Mouse (Mus musculus): ENCODE data around the gene Itpkb. TPM values are rescaled to one million over a fixed set of nuclear protein-coding genes. Genes with fewer than 3 reads are reported as not detected.

Gene Itpkb
- polyA plus RNA-seq, 1 experiment, result 6.3 TPM

GRCm38 (mm10) chr1:180390746-180391574 is 60.7 kb downstream of the Itpkb start:
- no peak for TF ChIP-seq POLR2A (IDR thresholded peaks at IDR 0.05; ENCODE audit: borderline replicate concordance, extremely low read depth, insufficient read depth, insufficient read length, poor library complexity, severe bottlenecking)
- TF ChIP-seq CTCF (IDR thresholded peaks at IDR 0.05; ENCODE audit: borderline replicate concordance, extremely low read depth, insufficient read depth, insufficient read length), result no peak
- DNase-seq (ENCODE audit: low read depth), result no peak

DNA sequence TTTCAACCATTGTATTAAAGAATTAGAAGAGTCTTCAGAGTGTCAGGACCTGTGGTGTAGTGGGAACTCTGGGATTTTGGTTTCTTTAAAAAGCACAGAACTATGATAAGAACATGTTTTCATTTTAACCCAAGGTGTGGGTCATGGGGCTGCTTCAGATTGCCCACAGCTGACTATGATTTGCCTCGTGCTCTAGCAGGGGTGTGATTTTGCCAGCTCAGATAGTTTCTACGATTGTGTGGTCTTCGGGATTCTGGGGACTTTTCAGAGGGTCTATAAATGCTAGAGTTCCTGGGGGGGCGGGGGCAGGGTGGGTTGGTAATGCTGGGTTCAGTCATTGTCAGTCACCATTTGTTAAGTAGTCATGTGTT is 61.3 kb downstream of the Itpkb start:
- no peak for DNase-seq (ENCODE audit: low read depth)
- TF ChIP-seq POLR2A (IDR thresholded peaks at IDR 0.05; ENCODE audit: borderline replicate concordance, extremely low read depth, insufficient read depth, insufficient read length, poor library complexity, severe bottlenecking) (no peak), CTCF (IDR thresholded peaks at IDR 0.05; ENCODE audit: borderline replicate concordance, extremely low read depth, insufficient read depth, insufficient read length) (no peak)

DNA sequence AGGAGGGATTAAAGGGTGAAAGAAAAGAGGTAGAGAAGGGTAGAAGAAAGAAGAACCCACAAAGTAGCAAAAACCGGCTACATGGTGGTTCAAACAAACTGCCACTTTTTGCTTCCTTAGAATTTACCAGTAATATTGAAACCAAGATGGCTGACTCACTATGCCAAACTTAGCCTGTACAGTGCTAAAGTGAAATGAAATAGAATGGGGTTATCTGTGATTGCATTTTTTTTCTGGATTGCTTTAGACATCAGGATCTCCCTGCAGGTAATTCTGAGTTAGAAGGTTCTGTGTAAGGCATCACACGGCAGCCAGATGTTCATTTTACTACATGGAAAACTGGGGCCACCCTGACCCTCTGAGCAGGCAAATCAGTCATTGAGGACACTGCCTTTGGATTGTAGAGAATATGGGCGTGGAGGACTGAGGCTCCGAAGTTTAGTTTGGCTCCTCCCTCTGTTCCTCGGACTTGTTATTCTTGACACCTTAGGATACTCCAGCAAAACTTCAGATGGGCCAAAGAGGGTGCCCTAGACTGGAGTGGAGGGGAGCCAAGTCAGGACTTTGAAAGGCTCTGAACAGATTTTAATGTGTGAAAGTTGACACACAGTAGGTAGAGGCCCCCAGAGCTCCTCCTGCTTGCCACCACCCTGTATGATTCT is 62.0 kb downstream of the Itpkb start:
- TF ChIP-seq CTCF (IDR thresholded peaks at IDR 0.05; ENCODE audit: borderline replicate concordance, extremely low read depth, insufficient read depth, insufficient read length), result no peak
- TF ChIP-seq POLR2A (IDR thresholded peaks at IDR 0.05; ENCODE audit: borderline replicate concordance, extremely low read depth, insufficient read depth, insufficient read length, poor library complexity, severe bottlenecking), result no peak
- DNase-seq (ENCODE audit: low read depth), result no peak

DNA sequence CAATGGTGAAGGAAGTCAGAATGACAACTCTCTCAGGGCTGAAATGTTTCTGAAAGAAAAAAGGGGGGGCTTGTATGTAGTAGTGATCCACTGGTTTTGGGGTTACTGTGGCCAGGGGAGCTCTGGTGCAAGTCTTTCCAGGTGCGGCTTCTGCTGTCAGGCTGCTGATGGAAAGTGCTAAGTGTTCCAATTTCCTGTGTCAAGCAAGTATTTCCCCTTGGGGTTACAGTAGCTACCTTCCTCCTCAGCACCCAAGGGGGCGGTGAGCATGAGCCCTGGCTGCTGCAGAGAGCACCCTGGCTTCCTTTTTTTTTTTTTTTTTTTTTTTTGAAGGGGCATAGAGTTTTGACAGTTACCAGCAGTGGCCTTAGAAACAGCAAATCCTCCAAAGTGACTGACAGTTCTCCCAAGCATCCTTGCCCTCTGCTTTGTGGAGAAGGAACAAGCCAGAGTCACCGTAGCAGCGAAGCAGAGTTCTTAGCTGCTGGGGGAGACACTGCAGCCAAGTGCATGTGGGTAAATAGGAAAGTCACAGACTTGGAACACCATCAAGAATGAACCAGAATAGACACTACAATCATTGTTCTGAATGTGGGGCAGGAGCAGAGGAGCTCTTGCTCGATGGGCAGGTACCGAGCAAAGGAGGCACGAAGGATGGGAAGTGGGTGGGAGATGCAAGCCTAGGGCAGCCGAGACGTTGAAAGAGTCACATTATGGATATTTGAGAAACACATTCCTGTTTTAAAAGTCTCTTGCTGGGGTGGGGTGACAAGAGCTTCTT is 62.9 kb downstream of the Itpkb start:
- no peak for TF ChIP-seq POLR2A (IDR thresholded peaks at IDR 0.05; ENCODE audit: borderline replicate concordance, extremely low read depth, insufficient read depth, insufficient read length, poor library complexity, severe bottlenecking)
- TF ChIP-seq CTCF (IDR thresholded peaks at IDR 0.05; ENCODE audit: borderline replicate concordance, extremely low read depth, insufficient read depth, insufficient read length), result no peak
- DNase-seq (ENCODE audit: low read depth), result peak; percentile 17

DNA sequence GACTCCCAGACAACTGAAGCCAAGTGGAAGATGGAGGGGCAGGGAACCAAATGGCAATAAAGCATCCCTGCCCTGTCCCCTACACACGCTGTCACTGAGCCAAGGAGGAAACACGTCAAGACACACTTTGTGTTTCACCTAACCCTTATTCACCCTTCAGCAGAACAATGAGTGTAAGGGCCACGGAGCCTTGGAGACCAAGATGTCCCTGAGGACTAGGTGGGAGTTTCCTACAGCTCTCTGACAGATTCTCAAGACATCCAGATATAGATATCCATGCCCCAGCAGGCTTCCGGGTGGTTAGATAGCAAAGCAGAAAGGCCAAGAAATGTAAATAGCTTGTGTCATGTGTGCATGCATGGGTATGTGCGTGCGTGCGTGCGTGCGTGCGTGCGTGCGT is 63.6 kb downstream of the Itpkb start:
- TF ChIP-seq CTCF (IDR thresholded peaks at IDR 0.05; ENCODE audit: borderline replicate concordance, extremely low read depth, insufficient read depth, insufficient read length), result no peak
- no peak for DNase-seq (ENCODE audit: low read depth)

DNA sequence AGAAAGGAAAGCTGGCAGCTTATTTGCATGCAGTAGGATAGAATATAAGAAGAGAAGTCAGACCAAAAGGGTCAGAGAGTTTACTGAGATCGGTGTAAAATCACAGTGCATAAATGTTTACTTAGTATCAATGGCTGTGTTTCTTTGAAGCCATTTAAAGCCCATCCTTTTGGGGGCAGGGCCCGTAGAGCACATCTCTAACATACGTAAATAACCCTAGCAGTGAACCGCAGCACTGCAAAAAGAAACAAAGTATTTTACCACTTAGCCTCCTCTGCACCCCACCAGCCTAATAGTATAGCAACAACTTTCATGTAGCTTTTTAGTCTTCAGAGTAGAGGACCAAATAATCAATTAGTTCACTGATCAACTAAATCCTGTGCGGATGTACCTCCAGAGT is 67.4 kb downstream of the Itpkb start:
- no peak for DNase-seq (ENCODE audit: low read depth)
- TF ChIP-seq POLR2A (IDR thresholded peaks at IDR 0.05; ENCODE audit: borderline replicate concordance, extremely low read depth, insufficient read depth, insufficient read length, poor library complexity, severe bottlenecking) (no peak), CTCF (IDR thresholded peaks at IDR 0.05; ENCODE audit: borderline replicate concordance, extremely low read depth, insufficient read depth, insufficient read length) (no peak)

DNA sequence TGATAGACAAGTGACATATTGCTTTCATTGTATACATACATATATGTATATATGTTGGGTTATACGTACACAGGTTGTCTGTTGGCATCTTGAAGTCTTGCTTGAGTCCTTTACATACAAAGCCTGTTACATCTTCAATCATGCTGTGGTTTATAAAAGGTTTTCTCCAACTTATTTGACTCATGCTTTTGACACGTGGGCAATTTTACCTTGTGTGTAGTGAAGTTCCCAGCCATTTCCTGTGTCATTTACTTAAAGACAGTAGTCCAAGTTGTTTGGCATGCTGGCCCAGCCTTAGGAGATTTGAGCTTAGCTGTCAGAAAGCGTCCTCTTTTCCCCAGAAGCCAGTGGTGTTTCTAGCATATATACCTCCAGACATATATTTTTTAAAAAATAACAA is 68.2 kb downstream of the Itpkb start:
- no peak for DNase-seq (ENCODE audit: low read depth)
- TF ChIP-seq POLR2A (IDR thresholded peaks at IDR 0.05; ENCODE audit: borderline replicate concordance, extremely low read depth, insufficient read depth, insufficient read length, poor library complexity, severe bottlenecking) (no peak), CTCF (IDR thresholded peaks at IDR 0.05; ENCODE audit: borderline replicate concordance, extremely low read depth, insufficient read depth, insufficient read length) (no peak)

DNA sequence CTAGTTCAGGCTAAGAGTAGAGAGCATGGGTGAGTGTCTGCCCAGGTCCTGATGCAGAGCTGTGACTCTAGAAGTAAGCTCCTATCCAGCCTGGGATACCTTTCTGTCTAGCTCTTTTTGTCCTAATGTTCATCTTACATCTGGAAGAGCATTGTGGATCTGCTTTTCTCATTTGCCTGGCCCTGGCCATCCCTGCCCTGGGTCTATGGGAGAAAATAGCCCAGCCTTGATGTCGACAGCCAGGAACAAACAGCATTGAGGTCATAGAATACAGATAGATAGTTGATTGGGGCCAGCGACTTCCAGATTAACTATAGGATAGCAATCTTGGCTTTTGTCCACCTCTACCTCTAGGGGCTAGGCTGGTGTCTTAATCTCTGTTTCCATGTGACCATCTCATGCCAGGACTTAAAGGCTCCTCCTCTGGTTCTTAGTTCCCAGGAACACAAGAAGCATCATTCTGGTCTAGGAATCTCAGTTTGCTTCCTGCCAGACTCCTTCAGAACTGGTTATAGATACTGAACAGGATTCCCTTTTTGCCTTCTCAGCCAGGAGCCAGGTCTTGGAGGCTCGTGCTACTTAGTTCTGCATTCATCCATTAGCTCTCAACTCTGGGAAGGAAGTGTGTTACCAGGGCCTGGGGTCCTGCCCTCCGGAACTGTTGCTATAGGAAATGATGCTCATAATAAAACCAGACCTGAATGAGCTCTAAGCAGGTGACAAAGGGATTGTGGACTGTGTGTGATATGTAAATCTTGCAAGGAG is 70.6 kb downstream of the Itpkb start:
- DNase-seq (ENCODE audit: low read depth), result no peak
- TF ChIP-seq CTCF (IDR thresholded peaks at IDR 0.05; ENCODE audit: borderline replicate concordance, extremely low read depth, insufficient read depth, insufficient read length) (no peak), POLR2A (IDR thresholded peaks at IDR 0.05; ENCODE audit: borderline replicate concordance, extremely low read depth, insufficient read depth, insufficient read length, poor library complexity, severe bottlenecking) (no peak)

DNA sequence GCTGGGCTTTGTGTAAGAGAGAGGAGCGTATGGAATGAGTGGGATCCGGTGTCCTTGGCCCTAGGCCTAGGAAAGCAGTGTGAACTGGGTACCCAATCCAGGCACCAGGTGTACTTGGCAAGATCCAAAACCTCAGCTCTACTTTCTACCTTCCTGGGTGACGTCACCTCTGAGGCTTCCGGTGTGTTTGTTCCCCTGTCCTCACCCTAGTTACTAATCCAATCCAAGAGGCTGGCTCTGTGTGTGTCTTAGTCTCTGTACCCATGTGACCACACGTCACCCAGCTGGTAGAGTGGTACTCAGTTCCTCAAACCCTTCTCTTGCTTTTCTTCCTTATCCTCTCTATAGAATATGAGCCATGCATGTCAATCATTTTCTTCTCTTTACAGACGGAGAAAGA is 71.4 kb downstream of the Itpkb start:
- TF ChIP-seq CTCF (IDR thresholded peaks at IDR 0.05; ENCODE audit: borderline replicate concordance, extremely low read depth, insufficient read depth, insufficient read length) (no peak), POLR2A (IDR thresholded peaks at IDR 0.05; ENCODE audit: borderline replicate concordance, extremely low read depth, insufficient read depth, insufficient read length, poor library complexity, severe bottlenecking) (no peak)

DNA sequence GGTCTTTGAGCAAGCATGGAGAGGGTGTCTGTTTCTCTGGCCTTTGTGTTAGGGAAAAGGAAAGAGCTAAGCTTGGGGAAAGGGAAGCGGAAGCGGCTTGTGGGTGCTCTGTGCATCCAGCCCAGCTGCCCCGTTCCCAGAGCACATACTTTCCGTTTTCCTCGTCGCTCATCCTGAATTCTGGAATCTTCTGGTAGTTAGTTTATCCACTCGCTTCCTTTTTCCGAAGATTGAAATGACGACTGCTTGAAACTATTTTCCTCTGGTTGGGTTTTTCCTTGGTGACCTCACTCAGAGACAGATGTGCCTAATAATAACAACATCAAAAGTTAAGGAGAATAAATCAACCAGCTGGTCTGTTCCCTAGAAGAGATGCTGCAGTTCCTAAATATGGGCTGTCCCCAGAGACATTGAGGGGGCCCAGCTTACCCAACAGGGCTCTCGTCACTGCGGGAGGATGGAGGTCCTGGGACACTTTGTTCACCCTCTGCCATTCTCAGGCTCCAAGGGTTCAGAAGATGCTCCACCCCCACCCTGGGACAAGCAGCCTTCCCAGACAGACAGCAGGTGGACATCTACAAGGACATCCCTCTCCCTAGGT is 72.3 kb downstream of the Itpkb start:
- peak; percentile 5 for DNase-seq (ENCODE audit: low read depth)
- TF ChIP-seq POLR2A (IDR thresholded peaks at IDR 0.05; ENCODE audit: borderline replicate concordance, extremely low read depth, insufficient read depth, insufficient read length, poor library complexity, severe bottlenecking) (no peak), CTCF (IDR thresholded peaks at IDR 0.05; ENCODE audit: borderline replicate concordance, extremely low read depth, insufficient read depth, insufficient read length) (no peak)

More for the DNA sequence above, 71.4 kb downstream of the Itpkb start:
- DNase-seq (ENCODE audit: low read depth), result no peak
